Mouse (Mus musculus) spleen, adult 2 months (tissue): ENCODE data around the gene Vash1. TPM values are rescaled to one million over a fixed set of nuclear protein-coding genes. Genes with fewer than 3 reads are reported as not detected.

Experiments
- DNase-seq, 2 experiments: peaks; one replicate each; pipeline versions ENCODE4 v3.0.0 to v3.0.0-alpha.2; 2012 to 2021; ENCODE audit warnings: low spot score in 2 of 2, low read depth in 1 of 2
- H3K27ac ChIP-seq: fragments of 200-500 bp; 2 replicates; pipeline ENCODE4 v1.5.1; 2012; ENCODE audit warnings: low read length, inconsistent platforms; ENCODE audit not compliant: insufficient read depth
- H3K27me3 ChIP-seq: fragments of 200-500 bp; 2 replicates; pipeline ENCODE4 v1.6.1; 2012; ENCODE audit warnings: mild to moderate bottlenecking, moderate library complexity, low read length, inconsistent platforms; ENCODE audit not compliant: control insufficient read depth, insufficient read depth
- H3K36me3 ChIP-seq: fragments of 200-500 bp; 2 replicates; pipeline ENCODE4 v1.6.1; 2012; ENCODE audit warnings: mild to moderate bottlenecking, low read length, inconsistent platforms; ENCODE audit not compliant: control insufficient read depth, insufficient read depth
- H3K4me1 ChIP-seq: fragments of 200-500 bp; 2 replicates; pipeline ENCODE4 v1.6.1; 2011; ENCODE audit warnings: inconsistent platforms; ENCODE audit not compliant: control insufficient read depth, insufficient read depth, insufficient read length
- H3K4me3 ChIP-seq: fragments of 200-500 bp; 2 replicates; pipeline ENCODE4 v1.5.1; 2011; ENCODE audit warnings: mild to moderate bottlenecking, inconsistent platforms; ENCODE audit not compliant: insufficient read depth, insufficient read length; ENCODE audit errors: extremely low read depth
- CTCF ChIP-seq: fragments of 200-500 bp; IDR thresholded peaks from 2 replicates; pipeline ENCODE4 v1.5.1; 2011; ENCODE audit warnings: mild to moderate bottlenecking, inconsistent platforms; ENCODE audit not compliant: insufficient read depth, insufficient read length, insufficient replicate concordance; ENCODE audit errors: extremely low read depth
- POLR2A ChIP-seq: fragments of 200-500 bp; IDR thresholded peaks from 2 replicates; pipeline ENCODE4 v1.6.1; 2011; ENCODE audit warnings: low read depth, low read length, inconsistent platforms
- WGBS: fragments of 180-500 bp; shearing (Covaris S2); methylation state at CpG from one replicate; pipeline ENCODE4 v1.1.7; 2018; 5-methylcytosine and 5-hydroxymethylcytosine counted together
- polyA plus RNA-seq: library from polyadenylated mRNA; depleted of rRNA; stranded (reverse); fragments of >200 nt; gene quantifications from 2 replicates; pipeline ENCODE4 v1.2.3, GENCODE M21; 2012

Gene Vash1
- polyA plus RNA-seq, 1 experiment: 1.1 TPM

GRCm38 (mm10) chr12:86715401-86715800 is 36.9 kb downstream of the Vash1 start:
- Histone ChIP-seq H3K36me3 (no peaks in the 10 kb centered on the region; the same call in 1 of the 2 replicates), H3K27ac (no peak overlapping the region), H3K4me3 (no peak overlapping the region), H3K27me3 (no peaks in the 10 kb centered on the region), H3K4me1 (no peaks in the 10 kb centered on the region)
- TF ChIP-seq CTCF (peak; percentile 35; the same call in 1 of the 2 replicates), POLR2A (no peak)
- DNase-seq: peak in 1 of 2 experiments; percentile 28
- WGBS: 65% methylated on average over 5 of the region's 5 CpGs

GRCm38 (mm10) chr12:86716962-86717361 is 38.5 kb downstream of the Vash1 start:
- TF ChIP-seq POLR2A: no peak
- TF ChIP-seq CTCF: no peak
- Histone ChIP-seq H3K27me3 (no peaks in the 10 kb centered on the region), H3K4me1 (no peaks in the 10 kb centered on the region), H3K4me3 (no peak overlapping the region), H3K27ac (no peak overlapping the region), H3K36me3 (no peaks in the 10 kb centered on the region; the same call in 1 of the 2 replicates)
- 85% methylated on average over 11 of the region's 11 CpGs for WGBS
- no peak for DNase-seq

- H3K27ac ChIP-seq: no peak overlapping the region
- 94% methylated on average over 18 of the region's 18 CpGs for WGBS
- TF ChIP-seq CTCF: no peak
- TF ChIP-seq POLR2A: no peak
- H3K27me3 ChIP-seq: no peaks in the 10 kb centered on the region
- no peak overlapping the region for H3K4me3 ChIP-seq
- no peak for DNase-seq
- no peaks in the 10 kb centered on the region for H3K4me1 ChIP-seq
- H3K36me3 ChIP-seq: no peaks in the 10 kb centered on the region; the same call in 1 of the 2 replicates
These were observed 41.6 kb downstream of the Vash1 start for GRCm38 (mm10) chr12:86719961-86720639.

GRCm38 (mm10) chr12:86721453-86721852 is 43.0 kb downstream of the Vash1 start:
- no peaks in the 10 kb centered on the region; the same call in 1 of the 2 replicates for H3K36me3 ChIP-seq
- no peak for DNase-seq
- 88% methylated on average over 5 of the region's 5 CpGs for WGBS
- TF ChIP-seq POLR2A (no peak), CTCF (no peak)
- no peaks in the 10 kb centered on the region; the same call in 1 of the 2 replicates for H3K4me1 ChIP-seq
- H3K4me3 ChIP-seq: no peak overlapping the region
- no peaks in the 10 kb centered on the region for H3K27me3 ChIP-seq
- no peak overlapping the region for H3K27ac ChIP-seq

GRCm38 (mm10) chr12:86724300-86724699 is 45.8 kb downstream of the Vash1 start:
- no peaks in the 10 kb centered on the region; the same call in 1 of the 2 replicates for H3K36me3 ChIP-seq
- no peak overlapping the region for H3K4me3 ChIP-seq
- WGBS: 68% methylated on average over 2 of the region's 2 CpGs
- no peak overlapping the region for H3K27ac ChIP-seq
- H3K4me1 ChIP-seq: no peaks in the 10 kb centered on the region; the same call in 1 of the 2 replicates
- no peaks in the 10 kb centered on the region for H3K27me3 ChIP-seq
- no peak for DNase-seq
- TF ChIP-seq CTCF (no peak), POLR2A (no peak)

GRCm38 (mm10) chr12:86725706-86726105 is 47.2 kb downstream of the Vash1 start:
- Histone ChIP-seq H3K4me3 (peak overlapping the region; percentile 65), H3K27ac (peak overlapping the region; percentile 51; the same call in 1 of the 2 replicates), H3K27me3 (no peaks in the 10 kb centered on the region), H3K36me3 (no peaks in the 10 kb centered on the region), H3K4me1 (no peaks in the 10 kb centered on the region; the same call in 1 of the 2 replicates)
- WGBS: under 1% methylated on average over 19 of the region's 19 CpGs
- TF ChIP-seq CTCF (no peak), POLR2A (no peak)
- peak in 1 of 2 experiments; percentile 8 for DNase-seq
